Mouse (Mus musculus) kidney, embryonic 14.5 days (tissue): ENCODE data around the gene Nfib. TPM values are rescaled to one million over a fixed set of nuclear protein-coding genes. Genes with fewer than 3 reads are reported as not detected.

Experiments
- ATAC-seq: fragments of 200-750 bp; cut with Nextera tagmentation; 2 replicates; pipeline ENCODE4 v1.8.0; 2017; ENCODE audit warnings: moderate number of reproducible peaks, mild to moderate bottlenecking, moderate TSS enrichment, moderate library complexity; ENCODE audit not compliant: low FRiP score, low TSS enrichment
- H3K27ac ChIP-seq: fragments of 300-500 bp; sonication (generic); 2 replicates; pipeline ENCODE4 v1.5.1; 2014; ENCODE audit warnings: low read depth, mild to moderate bottlenecking, low read length, moderate library complexity, mixed read lengths
- H3K27me3 ChIP-seq: fragments of 300-500 bp; sonication (generic); 2 replicates; pipeline ENCODE4 v1.6.1; 2014; ENCODE audit warnings: mild to moderate bottlenecking, low read length; ENCODE audit not compliant: control insufficient read depth, insufficient read depth
- H3K36me3 ChIP-seq: fragments of 300-500 bp; sonication (generic); 2 replicates; pipeline ENCODE4 v1.6.1; 2014; ENCODE audit warnings: low read length, mixed read lengths; ENCODE audit not compliant: control insufficient read depth, insufficient read depth
- H3K4me1 ChIP-seq: fragments of 300-500 bp; sonication (generic); 2 replicates; pipeline ENCODE4 v1.6.1; 2014; ENCODE audit warnings: low read length, mixed read lengths; ENCODE audit not compliant: control insufficient read depth, insufficient read depth
- H3K4me2 ChIP-seq: fragments of 300-500 bp; sonication (generic); replicated peaks from 2 replicates; pipeline ENCODE4 v1.6.1; 2014; ENCODE audit warnings: low read depth, mild to moderate bottlenecking, low read length
- H3K4me3 ChIP-seq: fragments of 300-500 bp; sonication (generic); 2 replicates; pipeline ENCODE4 v1.5.1; 2014; ENCODE audit warnings: mild to moderate bottlenecking, low read length
- H3K9ac ChIP-seq: fragments of 300-500 bp; sonication (generic); 2 replicates; pipeline ENCODE4 v1.6.1; 2014; ENCODE audit warnings: low read depth, mild to moderate bottlenecking, low read length, moderate library complexity
- H3K9me3 ChIP-seq: fragments of 300-500 bp; sonication (generic); 2 replicates; pipeline ENCODE4 v1.6.1; 2016; ENCODE audit warnings: low read length; ENCODE audit not compliant: control insufficient read depth
- WGBS: fragments of 180-500 bp; shearing (Covaris S2); extraction: QIAGEN DNeasy Blood & Tissue Kit; methylation state at CpG from one replicate; pipeline ENCODE4 v1.1.7; 2014; 5-methylcytosine and 5-hydroxymethylcytosine counted together
- polyA plus RNA-seq: library from polyadenylated mRNA; unstranded; fragments of >200 nt; fragmentation: Nextera tagmentation; extraction: Ambion mirVana; gene quantifications from 2 replicates; pipeline ENCODE4 v1.2.1, GENCODE M21; 2014

Gene Nfib
- polyA plus RNA-seq, 1 experiment from 2014 or later, result 36.0 TPM

DNA sequence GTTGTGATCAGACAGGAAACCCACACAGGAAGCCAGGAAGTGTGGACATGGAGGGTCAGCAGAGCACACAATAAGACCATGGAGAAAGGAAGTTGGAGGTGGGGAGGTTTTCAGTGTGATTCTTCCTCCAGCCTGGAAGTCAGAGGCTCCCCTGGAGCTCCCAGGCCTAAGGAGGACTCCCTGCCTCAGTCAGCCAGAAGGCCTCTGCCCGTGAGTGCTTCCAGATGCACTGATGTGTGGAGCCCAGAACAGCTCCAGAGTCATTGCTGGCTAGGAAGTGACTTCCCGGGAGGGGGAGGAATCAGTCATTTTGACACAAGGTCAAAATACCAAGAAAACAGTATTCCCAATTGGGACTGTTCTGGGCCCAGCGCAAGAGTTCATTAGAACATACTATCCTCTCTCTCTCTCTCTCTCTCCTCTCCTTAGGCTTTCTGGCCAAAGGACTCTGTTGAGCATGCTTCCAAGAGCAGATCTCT is 174.6 kb downstream of the Nfib start:
- peak overlapping the region; percentile 56; the same call in 1 of the 2 replicates for H3K27ac ChIP-seq
- no peaks in the 10 kb centered on the region for H3K9me3 ChIP-seq
- no peaks in the 10 kb centered on the region for H3K36me3 ChIP-seq
- no peak overlapping the region for H3K9ac ChIP-seq
- peaks cover 20% of the 10 kb centered on the region for H3K27me3 ChIP-seq
- ATAC-seq, result peak; percentile 63; the same call in 1 of the 2 replicates
- peaks cover 13% of the 10 kb centered on the region; the same call in 1 of the 2 replicates for H3K4me1 ChIP-seq
- H3K4me3 ChIP-seq, result no peak overlapping the region
- 18% methylated on average over 3 of the region's 3 CpGs for WGBS
- H3K4me2 ChIP-seq, result no peak overlapping the region

GRCm38 (mm10) chr4:82528978-82529377 is 176.6 kb downstream of the Nfib start:
- WGBS, result 52% methylated on average over 2 of the region's 2 CpGs
- Histone ChIP-seq H3K9me3 (no peaks in the 10 kb centered on the region), H3K27ac (no peak overlapping the region), H3K9ac (no peak overlapping the region), H3K4me1 (peaks cover 13% of the 10 kb centered on the region; the same call in 1 of the 2 replicates), H3K36me3 (no peaks in the 10 kb centered on the region), H3K4me3 (no peak overlapping the region), H3K27me3 (peaks cover 2% of the 10 kb centered on the region), H3K4me2 (no peak overlapping the region)
- no peak for ATAC-seq

GRCm38 (mm10) chr4:82519935-82520334 is 185.6 kb downstream of the Nfib start:
- Histone ChIP-seq H3K9ac (no peak overlapping the region), H3K9me3 (no peaks in the 10 kb centered on the region), H3K27me3 (no peaks in the 10 kb centered on the region), H3K4me1 (no peaks in the 10 kb centered on the region), H3K36me3 (no peaks in the 10 kb centered on the region), H3K4me3 (no peak overlapping the region), H3K4me2 (no peak overlapping the region), H3K27ac (no peak overlapping the region)
- WGBS, result 89% methylated on average over 4 of the region's 4 CpGs
- ATAC-seq, result no peak

GRCm38 (mm10) chr4:82518132-82518531 is 187.4 kb downstream of the Nfib start:
- H3K4me2 ChIP-seq, result no peak overlapping the region
- H3K4me3 ChIP-seq, result no peak overlapping the region
- no peaks in the 10 kb centered on the region for H3K9me3 ChIP-seq
- no peak overlapping the region for H3K9ac ChIP-seq
- H3K36me3 ChIP-seq, result no peaks in the 10 kb centered on the region
- H3K4me1 ChIP-seq, result no peaks in the 10 kb centered on the region
- ATAC-seq, result no peak
- 95% methylated on average over 1 of the region's 1 CpGs for WGBS
- no peaks in the 10 kb centered on the region for H3K27me3 ChIP-seq
- H3K27ac ChIP-seq, result no peak overlapping the region

GRCm38 (mm10) chr4:82517311-82517710 is 188.2 kb downstream of the Nfib start:
- Histone ChIP-seq H3K9me3 (no peaks in the 10 kb centered on the region), H3K27ac (no peak overlapping the region), H3K36me3 (no peaks in the 10 kb centered on the region), H3K4me3 (no peak overlapping the region), H3K4me1 (0 out of 2 replicates have a peak, but pooled peaks cover 4% of the 10 kb centered on the region), H3K4me2 (no peak overlapping the region), H3K27me3 (no peaks in the 10 kb centered on the region), H3K9ac (no peak overlapping the region)
- 72% methylated on average over 7 of the region's 7 CpGs for WGBS
- ATAC-seq, result no peak

GRCm38 (mm10) chr4:82516211-82516795 is 189.2 kb downstream of the Nfib start:
- no peak for ATAC-seq
- 75% methylated on average over 6 of the region's 6 CpGs for WGBS
- Histone ChIP-seq H3K9ac (no peak overlapping the region), H3K36me3 (no peaks in the 10 kb centered on the region), H3K27me3 (no peaks in the 10 kb centered on the region), H3K27ac (no peak overlapping the region), H3K4me1 (peaks cover 9% of the 10 kb centered on the region; the same call in 1 of the 2 replicates), H3K4me2 (no peak overlapping the region), H3K4me3 (no peak overlapping the region), H3K9me3 (no peaks in the 10 kb centered on the region)

- no peaks in the 10 kb centered on the region for H3K36me3 ChIP-seq
- no peak overlapping the region for H3K4me2 ChIP-seq
- H3K27ac ChIP-seq, result no peak overlapping the region
- no peaks in the 10 kb centered on the region for H3K27me3 ChIP-seq
- 88% methylated on average over 8 of the region's 8 CpGs for WGBS
- H3K4me3 ChIP-seq, result no peak overlapping the region
- ATAC-seq, result no peak
- peaks cover 16% of the 10 kb centered on the region; the same call in 1 of the 2 replicates for H3K4me1 ChIP-seq
- no peak overlapping the region for H3K9ac ChIP-seq
- no peaks in the 10 kb centered on the region for H3K9me3 ChIP-seq
Measured at GRCm38 (mm10) chr4:82514921-82515320, 190.6 kb downstream of the Nfib start.

DNA sequence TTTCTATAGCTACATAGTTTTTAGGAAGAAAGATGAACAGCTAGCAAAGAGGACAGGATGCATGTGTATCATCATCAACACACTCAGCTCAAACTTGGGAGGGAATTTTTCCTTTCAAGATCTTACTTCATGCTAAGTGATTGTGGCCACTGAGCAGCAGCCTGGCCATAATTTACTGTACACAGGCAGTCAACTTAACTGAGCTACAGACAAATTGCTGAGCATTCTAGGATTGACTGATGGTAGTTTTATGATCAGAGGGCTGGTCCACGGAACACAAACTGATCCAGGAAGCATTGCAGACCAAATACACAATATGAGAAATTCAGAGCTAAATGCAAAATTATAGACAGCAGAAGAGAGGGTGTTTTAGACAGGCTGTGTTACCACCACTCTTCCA is 191.2 kb downstream of the Nfib start:
- H3K36me3 ChIP-seq, result no peaks in the 10 kb centered on the region
- no peak for ATAC-seq
- WGBS, result 24% methylated on average over 1 of the region's 1 CpGs
- no peak overlapping the region for H3K4me2 ChIP-seq
- H3K9me3 ChIP-seq, result no peaks in the 10 kb centered on the region
- no peak overlapping the region for H3K4me3 ChIP-seq
- H3K27ac ChIP-seq, result no peak overlapping the region
- no peaks in the 10 kb centered on the region for H3K27me3 ChIP-seq
- H3K9ac ChIP-seq, result no peak overlapping the region
- peaks cover 22% of the 10 kb centered on the region for H3K4me1 ChIP-seq

GRCm38 (mm10) chr4:82513426-82513750 is 192.2 kb downstream of the Nfib start:
- peak overlapping the region; percentile 44 for H3K4me3 ChIP-seq
- no peaks in the 10 kb centered on the region for H3K27me3 ChIP-seq
- no peaks in the 10 kb centered on the region for H3K9me3 ChIP-seq
- peak overlapping the region; percentile 73 for H3K4me2 ChIP-seq
- no peak overlapping the region; the same call in 1 of the 2 replicates for H3K27ac ChIP-seq
- no peaks in the 10 kb centered on the region for H3K36me3 ChIP-seq
- no peak for ATAC-seq
- peaks cover 27% of the 10 kb centered on the region for H3K4me1 ChIP-seq
- 1% methylated on average over 14 of the region's 14 CpGs for WGBS
- peak overlapping the region; percentile 58; the same call in 1 of the 2 replicates for H3K9ac ChIP-seq
